Mouse (Mus musculus) stomach, embryonic 15.5 days (tissue): Measurements from ENCODE around the gene BC035044. TPM values are rescaled to one million over a fixed set of nuclear protein-coding genes. Genes with fewer than 3 reads are reported as not detected.
"Not testable (repeated sequence)": the region's sequence is repeated elsewhere in the genome, so short reads cannot be mapped to it uniquely, and the experiment has no call there.

Source experiments
- ATAC-seq: fragments of 200-750 bp; cut with Nextera tagmentation; 2 replicates; pipeline ENCODE4 v1.8.0; 2017; ENCODE audit warnings: low read depth, moderate number of reproducible peaks, moderate TSS enrichment; ENCODE audit not compliant: insufficient read depth, low FRiP score
- H3K27ac ChIP-seq: fragments of 300-500 bp; sonication (generic); 2 replicates; pipeline ENCODE4 v1.5.1; 2015; ENCODE audit warnings: mild to moderate bottlenecking, inconsistent platforms
- H3K27me3 ChIP-seq: fragments of 300-500 bp; sonication (generic); replicated peaks from 2 replicates; pipeline ENCODE4 v1.6.1; 2015; ENCODE audit warnings: inconsistent platforms
- H3K36me3 ChIP-seq: fragments of 300-500 bp; sonication (generic); 2 replicates; pipeline ENCODE4 v1.6.1; 2015; ENCODE audit warnings: inconsistent platforms
- H3K4me1 ChIP-seq: fragments of 300-500 bp; sonication (generic); 2 replicates; pipeline ENCODE4 v1.6.1; 2015; ENCODE audit warnings: inconsistent platforms
- H3K4me2 ChIP-seq: fragments of 300-500 bp; sonication (generic); 2 replicates; pipeline ENCODE4 v1.6.1; 2015; ENCODE audit warnings: mild to moderate bottlenecking, inconsistent platforms
- H3K4me3 ChIP-seq: fragments of 300-500 bp; sonication (generic); replicated peaks from 2 replicates; pipeline ENCODE4 v1.5.1; 2015; ENCODE audit warnings: inconsistent platforms
- H3K9ac ChIP-seq: fragments of 300-500 bp; sonication (generic); 2 replicates; pipeline ENCODE4 v1.6.1; 2015; ENCODE audit warnings: inconsistent platforms
- H3K9me3 ChIP-seq: fragments of 300-500 bp; sonication (generic); 2 replicates; pipeline ENCODE4 v1.6.1; 2016; ENCODE audit warnings: inconsistent platforms
- WGBS: fragments of 180-500 bp; shearing (Covaris S2); methylation state at CpG from one replicate; pipeline ENCODE4 v1.1.7; 2015; 5-methylcytosine and 5-hydroxymethylcytosine counted together
- polyA plus RNA-seq: library from polyadenylated mRNA; unstranded; fragments of >200 nt; fragmentation: Nextera tagmentation; extraction: Ambion mirVana; gene quantifications from 2 replicates; pipeline ENCODE4 v1.2.1, GENCODE M21; 2015

BC035044 gene
- polyA plus RNA-seq: 1.6 TPM in 2 replicates

DNA sequence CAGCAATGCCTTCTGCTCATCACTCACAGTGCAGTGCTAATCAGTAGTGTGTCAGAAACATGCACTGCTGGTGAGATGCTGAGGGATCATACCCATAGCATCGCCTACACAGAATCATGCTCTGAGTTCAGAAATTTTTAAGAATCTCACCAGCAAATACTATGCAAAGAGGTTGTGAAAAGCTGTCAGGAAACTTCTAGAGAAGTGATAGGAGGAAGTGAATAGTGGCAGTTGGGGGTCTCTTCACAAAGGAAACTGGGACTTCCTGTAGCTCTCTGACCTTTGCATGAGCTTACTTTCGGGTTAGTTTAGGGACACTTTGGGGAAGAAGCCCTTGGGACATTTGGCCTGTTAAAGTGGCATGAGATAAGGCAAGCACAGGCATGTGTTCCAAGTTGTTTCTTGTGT, at the start of gene BC035044:
Gene BC035044, minus strand, starts transcription at position 179 of the 408 bp plus-strand sequence.
- no peak within 1 kb of the TSS for H3K27ac ChIP-seq
- H3K9ac ChIP-seq: no peak within 1 kb of the TSS
- no peak within 1 kb of the TSS for H3K4me3 ChIP-seq
- WGBS: 68% methylated on average over 2 of the region's 2 CpGs
- H3K36me3 ChIP-seq: no peaks in the 10 kb centered on the region
- H3K4me2 ChIP-seq: no peak within 1 kb of the TSS
- H3K27me3 ChIP-seq: no peaks in the 10 kb centered on the region
- no peaks in the 10 kb centered on the region for H3K4me1 ChIP-seq
- no peak for ATAC-seq
- H3K9me3 ChIP-seq: no peaks in the 10 kb centered on the region

DNA sequence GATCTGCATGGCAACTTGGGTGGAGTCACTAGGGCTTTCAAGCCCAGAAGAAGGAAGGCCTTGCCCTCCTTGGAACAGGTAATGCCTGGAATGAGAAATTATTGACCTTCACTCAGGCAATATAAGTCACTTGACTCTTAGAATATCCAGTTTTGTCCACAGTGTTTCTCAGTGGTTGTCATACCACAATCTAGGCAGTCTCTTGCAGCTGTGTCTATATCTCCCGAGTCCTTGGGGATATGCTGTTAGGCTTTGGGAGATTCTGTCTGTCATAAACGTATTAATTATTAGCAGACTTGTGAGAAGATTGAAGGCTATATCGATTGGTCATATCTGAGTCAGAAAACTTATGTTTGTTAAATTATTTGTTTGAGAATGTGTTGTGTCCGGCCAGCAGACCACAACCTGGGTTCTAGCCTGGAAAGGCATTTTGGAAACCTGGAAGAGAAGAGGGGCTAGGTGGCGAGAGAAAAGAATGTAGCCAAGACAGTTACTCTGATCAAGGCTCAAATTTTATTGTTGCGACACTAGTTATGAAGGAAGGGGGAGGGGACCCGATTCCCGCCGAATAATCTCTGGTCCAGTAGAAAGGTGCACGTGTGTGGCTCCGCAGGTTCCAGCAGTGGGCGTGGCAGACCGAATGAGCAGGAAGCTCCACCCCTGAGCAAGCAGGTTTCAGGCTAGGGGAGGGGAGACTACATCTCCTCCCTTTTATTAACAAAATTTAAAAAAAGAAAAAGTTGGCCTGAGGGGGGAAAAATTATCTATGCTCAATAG, 45.2 kb upstream of the BC035044 start:
- not testable (repeated sequence) for H3K4me2 ChIP-seq, H3K9ac ChIP-seq, H3K9me3 ChIP-seq, ATAC-seq, H3K4me1 ChIP-seq, H3K4me3 ChIP-seq, H3K27me3 ChIP-seq, H3K27ac ChIP-seq, H3K36me3 ChIP-seq
- WGBS: 75% methylated on average over 5 of the region's 13 CpGs

DNA sequence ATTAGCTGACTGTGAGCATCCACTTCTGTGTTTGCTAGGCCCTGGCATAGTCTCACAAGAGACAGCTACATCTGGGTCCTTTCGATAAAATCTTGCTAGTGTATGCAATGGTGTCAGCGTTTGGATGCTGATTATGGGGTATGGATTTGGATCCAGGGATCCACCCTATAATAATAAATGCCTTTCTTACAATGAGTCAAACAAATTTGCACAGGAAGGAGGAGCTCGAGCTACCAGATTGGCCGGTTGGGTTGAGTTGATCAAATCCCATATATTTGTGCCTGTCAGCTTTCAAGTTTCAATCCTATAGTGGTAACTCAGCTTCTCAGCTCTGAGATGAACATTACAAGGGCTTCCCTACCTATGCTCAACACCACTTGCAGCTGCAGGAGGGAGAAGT, 43.2 kb upstream of the BC035044 start, which contains the start of gene Clec2g:
Gene Clec2g, plus strand, starts transcription at position 301 of the 400 bp plus-strand sequence.
- not testable (repeated sequence) for H3K4me3 ChIP-seq, ATAC-seq, H3K4me1 ChIP-seq, H3K4me2 ChIP-seq, H3K27ac ChIP-seq, H3K9me3 ChIP-seq, H3K27me3 ChIP-seq, H3K36me3 ChIP-seq, H3K9ac ChIP-seq
- WGBS: 87% methylated on average over 4 of the region's 4 CpGs

DNA sequence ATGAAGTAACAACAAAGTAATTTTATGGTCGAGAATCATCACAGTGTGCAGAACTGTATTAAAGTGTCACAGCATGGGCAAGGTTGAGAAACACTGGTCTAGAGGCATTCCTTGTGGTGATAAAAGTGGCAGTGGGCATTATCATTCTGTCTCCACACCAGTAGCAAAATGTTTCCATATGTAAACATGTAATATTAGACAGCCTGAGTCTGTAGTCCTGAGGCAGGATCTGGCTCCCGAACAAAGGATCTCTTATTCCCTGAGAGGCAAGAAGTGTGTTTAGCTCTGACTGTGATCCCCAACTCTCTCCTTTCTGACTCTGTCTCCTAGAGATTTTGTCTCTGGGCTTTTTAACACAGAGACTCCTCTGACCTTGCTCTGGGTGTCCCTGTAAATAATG, 42.1 kb upstream of the BC035044 start:
- 27% methylated on average over 2 of the region's 2 CpGs for WGBS
- no peak overlapping the region for H3K27ac ChIP-seq
- no peaks in the 10 kb centered on the region for H3K4me1 ChIP-seq
- H3K9ac ChIP-seq: no peak overlapping the region
- no peaks in the 10 kb centered on the region for H3K9me3 ChIP-seq
- no peak for ATAC-seq
- no peak overlapping the region for H3K4me2 ChIP-seq
- no peaks in the 10 kb centered on the region for H3K36me3 ChIP-seq
- no peak overlapping the region for H3K4me3 ChIP-seq
- H3K27me3 ChIP-seq: no peaks in the 10 kb centered on the region

DNA sequence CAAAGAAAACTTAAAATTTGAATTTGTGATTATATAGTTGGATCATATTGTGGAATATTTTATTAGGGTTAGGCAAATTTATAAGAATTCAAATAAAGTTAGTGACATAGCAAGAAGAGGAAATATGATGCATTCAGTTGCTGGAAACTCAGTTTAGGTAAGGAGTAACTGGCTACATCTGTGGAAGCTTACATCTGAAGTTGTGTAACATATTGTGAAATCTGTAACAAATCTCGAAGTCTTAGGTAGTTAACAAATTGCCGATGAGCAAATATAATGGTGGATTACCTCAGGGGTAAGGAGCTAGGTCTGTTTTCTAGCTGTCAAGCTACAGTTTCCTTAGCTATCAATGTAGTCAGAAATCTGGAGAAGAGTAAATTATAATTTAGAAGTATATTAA, 26.4 kb upstream of the BC035044 start:
- no peak for ATAC-seq
- 79% methylated on average over 2 of the region's 2 CpGs for WGBS

DNA sequence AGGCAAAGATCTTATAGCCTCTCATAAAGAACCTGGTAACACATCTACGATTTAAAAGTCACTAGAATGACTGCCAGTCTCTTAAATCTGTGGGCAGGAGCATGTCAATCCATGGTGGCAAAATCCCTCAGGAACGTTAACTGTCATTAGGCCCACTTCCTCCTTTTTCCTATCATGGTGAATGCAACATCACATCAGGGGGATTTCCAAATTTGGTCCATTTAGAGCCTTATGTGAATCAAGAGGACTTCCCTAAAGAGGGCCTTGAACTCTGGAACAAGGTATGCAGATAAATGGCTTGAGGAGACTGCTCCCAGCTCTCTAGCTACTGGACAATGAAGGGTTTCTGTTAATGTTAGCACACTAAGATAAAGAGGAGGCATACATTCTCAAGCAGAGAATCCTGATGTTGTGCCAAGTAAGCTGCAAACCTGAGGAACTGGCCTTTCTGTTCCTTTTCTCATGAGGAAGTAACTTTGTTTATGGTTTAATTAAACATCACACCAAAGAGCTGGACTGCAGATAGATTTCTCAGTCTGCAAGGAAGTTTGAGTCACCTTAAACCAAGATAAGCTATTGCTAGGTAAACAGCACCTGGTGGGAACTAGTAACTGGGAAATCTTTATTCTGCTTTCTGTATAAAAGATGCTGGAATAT, 22.8 kb upstream of the BC035044 start:
- Histone ChIP-seq H3K36me3 (no peaks in the 10 kb centered on the region), H3K9me3 (no peaks in the 10 kb centered on the region), H3K9ac (no peak overlapping the region), H3K4me2 (no peak overlapping the region), H3K27me3 (no peaks in the 10 kb centered on the region), H3K4me3 (no peak overlapping the region), H3K27ac (peak overlapping the region; percentile 16; the same call in 1 of the 2 replicates), H3K4me1 (no peaks in the 10 kb centered on the region)
- ATAC-seq: peak; percentile 43; the same call in 1 of the 2 replicates
- WGBS: 76% methylated on average over 2 of the region's 2 CpGs

More for the DNA sequence above, 26.4 kb upstream of the BC035044 start:
- H3K9me3 ChIP-seq: no peaks in the 10 kb centered on the region
- H3K4me3 ChIP-seq: no peak overlapping the region
- no peaks in the 10 kb centered on the region for H3K36me3 ChIP-seq
- no peak overlapping the region for H3K4me2 ChIP-seq
- H3K9ac ChIP-seq: no peak overlapping the region
- H3K27ac ChIP-seq: no peak overlapping the region
- H3K27me3 ChIP-seq: no peaks in the 10 kb centered on the region
- no peaks in the 10 kb centered on the region for H3K4me1 ChIP-seq

DNA sequence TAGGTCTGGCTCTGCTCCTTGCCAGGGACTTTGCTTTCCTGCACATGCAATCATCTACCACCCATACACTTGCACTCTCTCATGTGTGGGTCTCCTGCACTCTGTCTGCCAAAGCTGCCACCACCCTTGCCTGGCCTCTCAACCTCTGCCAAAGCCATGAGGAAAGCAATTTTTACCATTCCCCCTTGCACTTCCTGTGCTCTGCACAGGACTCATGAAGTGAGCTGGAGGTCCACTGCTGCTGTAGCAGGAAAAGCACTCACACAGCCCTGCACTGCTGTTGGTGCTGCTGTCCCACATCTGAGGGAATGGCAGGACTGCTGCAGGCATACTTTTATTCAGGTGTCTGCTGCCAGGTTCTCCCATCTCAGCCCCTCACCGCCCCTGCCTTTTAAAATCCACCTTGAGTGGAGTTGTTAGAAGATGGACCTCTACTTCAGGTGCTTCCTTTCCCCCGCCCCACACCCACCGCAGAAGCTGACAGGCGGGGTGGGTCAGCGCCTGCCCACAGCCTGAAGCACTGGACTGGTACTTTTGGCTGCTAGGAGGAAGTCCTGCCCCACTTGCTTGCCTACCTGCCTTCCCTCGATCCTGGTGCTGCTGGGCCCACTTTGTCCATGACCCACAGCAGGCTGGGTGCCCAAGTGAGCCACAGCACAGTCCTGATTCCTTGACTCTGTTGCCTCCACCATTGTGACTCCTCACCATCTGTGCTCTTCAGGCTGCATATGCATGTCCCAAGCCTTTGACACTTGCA, 10.0 kb upstream of the BC035044 start:
- not testable (repeated sequence) for ATAC-seq, H3K36me3 ChIP-seq, H3K27me3 ChIP-seq, H3K4me3 ChIP-seq, H3K9me3 ChIP-seq, H3K9ac ChIP-seq, H3K4me2 ChIP-seq, H3K4me1 ChIP-seq, H3K27ac ChIP-seq
- WGBS: 86% methylated on average over 6 of the region's 6 CpGs

DNA sequence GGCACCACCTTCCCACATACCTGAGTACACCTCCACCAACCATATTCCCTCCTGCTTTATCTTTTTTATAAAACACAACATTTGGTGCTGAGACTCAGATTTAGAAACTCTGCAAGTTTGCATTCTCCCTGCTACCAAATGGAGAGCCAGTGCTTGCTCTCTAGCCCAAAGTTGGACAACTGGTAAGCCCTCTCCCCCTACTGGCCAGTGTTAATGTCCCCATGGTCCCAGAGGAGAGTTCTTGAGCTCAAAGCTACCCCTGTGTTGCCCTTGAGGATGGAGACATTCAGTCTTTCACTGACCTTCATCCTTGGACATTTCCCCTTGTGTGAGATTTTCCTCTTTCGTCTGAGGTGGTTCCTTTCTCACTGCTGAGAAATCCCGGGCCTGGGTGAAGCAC, 9.1 kb upstream of the BC035044 start:
- H3K4me3 ChIP-seq: no peak overlapping the region
- H3K4me1 ChIP-seq: no peaks in the 10 kb centered on the region
- no peaks in the 10 kb centered on the region for H3K9me3 ChIP-seq
- no peak overlapping the region for H3K4me2 ChIP-seq
- no peaks in the 10 kb centered on the region for H3K27me3 ChIP-seq
- H3K9ac ChIP-seq: no peak overlapping the region
- no peaks in the 10 kb centered on the region for H3K36me3 ChIP-seq
- no peak overlapping the region for H3K27ac ChIP-seq
- WGBS: 84% methylated on average over 2 of the region's 2 CpGs
- ATAC-seq: no peak

DNA sequence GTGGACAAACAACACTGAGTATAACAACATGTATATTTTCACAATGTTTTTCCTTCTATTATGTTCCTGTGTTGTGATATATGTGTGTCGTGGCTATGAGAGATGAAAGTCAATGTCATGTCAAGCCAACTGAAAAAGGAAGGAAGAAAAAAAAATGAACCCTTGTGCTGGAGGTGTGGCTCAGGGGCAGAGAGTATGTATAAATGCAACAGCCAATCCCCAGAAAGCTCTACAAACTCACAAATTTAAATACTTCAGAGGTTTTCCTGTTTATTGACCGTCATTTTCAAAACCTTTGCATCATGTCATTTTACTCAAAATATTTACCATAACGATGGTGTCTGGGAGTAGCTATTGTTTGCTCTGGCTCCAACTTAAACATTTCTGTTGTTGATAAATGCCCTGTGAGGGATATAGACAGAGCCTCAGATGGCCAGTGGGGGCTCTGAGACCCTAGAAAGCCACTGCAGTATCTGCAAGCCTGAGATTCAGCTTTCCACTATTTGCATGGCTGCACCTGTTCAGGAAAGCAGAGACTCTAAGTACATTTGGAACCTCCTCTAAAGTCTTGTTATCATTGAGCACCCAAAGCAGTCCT, 4.6 kb upstream of the BC035044 start:
- Histone ChIP-seq H3K4me2 (no peak overlapping the region), H3K9ac (no peak overlapping the region), H3K36me3 (no peaks in the 10 kb centered on the region), H3K27me3 (no peaks in the 10 kb centered on the region), H3K4me3 (no peak overlapping the region), H3K4me1 (no peaks in the 10 kb centered on the region), H3K9me3 (no peaks in the 10 kb centered on the region), H3K27ac (no peak overlapping the region)
- no peak for ATAC-seq
- 69% methylated on average over 3 of the region's 3 CpGs for WGBS

DNA sequence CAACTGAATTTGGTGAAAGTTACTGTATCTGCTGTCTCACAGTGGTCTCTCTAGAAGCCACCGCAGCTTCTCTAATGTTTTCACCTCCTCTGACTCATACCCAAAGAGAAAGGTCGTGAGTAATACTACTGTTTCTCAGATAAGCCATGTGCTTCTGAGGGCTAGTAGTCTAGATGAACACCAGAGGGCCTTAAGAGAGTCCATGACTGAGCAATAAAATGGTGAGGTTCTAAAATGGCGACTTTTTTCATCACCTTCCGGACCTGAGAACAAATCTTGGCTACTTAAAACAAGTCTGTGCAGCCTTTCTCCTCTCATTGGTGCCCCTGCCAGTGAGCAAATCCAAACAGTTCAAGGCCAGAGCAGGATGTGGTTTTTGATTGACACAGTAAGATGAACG, 2.1 kb downstream of the BC035044 start:
- Histone ChIP-seq H3K27ac (no peak overlapping the region), H3K4me2 (no peak overlapping the region), H3K4me3 (no peak overlapping the region), H3K27me3 (no peaks in the 10 kb centered on the region), H3K9ac (no peak overlapping the region), H3K4me1 (no peaks in the 10 kb centered on the region), H3K36me3 (no peaks in the 10 kb centered on the region), H3K9me3 (no peaks in the 10 kb centered on the region)
- 76% methylated on average over 5 of the region's 5 CpGs for WGBS
- no peak for ATAC-seq

DNA sequence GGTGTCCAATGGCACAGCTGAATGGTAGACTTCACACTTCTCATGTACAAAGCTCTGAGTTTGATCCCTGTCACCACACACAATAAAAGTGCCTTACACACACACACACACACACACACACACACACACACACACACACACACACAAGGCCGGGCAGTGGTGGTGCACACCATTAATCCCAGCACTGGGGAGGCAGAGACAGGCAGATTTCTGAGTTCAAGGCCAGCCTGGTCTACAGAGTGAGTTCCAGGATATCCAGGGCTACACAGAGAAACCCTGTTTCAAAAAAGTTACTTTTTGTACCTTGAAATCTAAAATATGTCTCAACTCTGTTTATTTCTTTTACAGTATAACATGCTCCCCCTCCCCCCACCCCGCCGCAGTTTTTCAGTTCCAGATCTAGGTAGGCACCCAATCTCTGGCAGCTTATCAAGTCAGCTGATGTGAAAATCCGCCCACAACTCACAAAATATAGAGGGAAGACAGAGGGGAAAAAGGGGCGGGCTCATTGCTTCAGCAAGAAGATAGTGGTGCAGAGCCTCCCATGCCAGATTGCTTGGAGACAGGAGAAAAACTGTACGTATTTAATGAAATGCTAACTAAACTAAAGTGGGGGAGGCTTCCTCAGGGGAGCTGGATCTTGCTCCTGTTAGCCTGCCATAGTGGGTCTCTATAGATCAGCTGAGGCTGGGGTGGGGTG, 3.7 kb downstream of the BC035044 start, which contains the start of gene Clec2i:
Gene Clec2i, plus strand, starts transcription at position 498 of the 700 bp plus-strand sequence.
- not testable (repeated sequence) for H3K4me3 ChIP-seq, H3K27ac ChIP-seq, H3K36me3 ChIP-seq, H3K4me1 ChIP-seq, ATAC-seq, H3K27me3 ChIP-seq, H3K9ac ChIP-seq, H3K4me2 ChIP-seq, H3K9me3 ChIP-seq
- 78% methylated on average over 6 of the region's 6 CpGs for WGBS
